In the genomic region with DNA sequence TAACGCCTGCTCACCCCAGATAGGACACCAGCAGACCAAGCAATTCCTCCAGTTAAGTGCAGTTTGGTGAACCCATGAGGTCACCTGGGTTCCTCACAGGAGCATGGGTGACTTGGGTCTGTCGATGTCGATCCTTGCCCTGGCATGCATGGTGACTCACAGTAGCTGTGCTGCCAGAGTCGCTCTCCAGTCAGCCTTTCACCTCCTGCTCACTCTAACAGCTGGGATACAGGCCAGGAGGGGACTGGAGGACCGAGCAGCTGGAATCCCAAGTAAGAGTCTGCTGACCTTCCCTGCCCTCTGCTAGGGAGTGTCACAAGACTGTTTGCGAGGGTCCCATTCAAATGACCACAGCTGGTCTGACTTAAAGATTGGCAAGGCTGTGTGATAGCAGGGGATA, we compare ENCODE assay signal across 31 mouse cellular contexts. TPM values are rescaled to one million over a fixed set of nuclear protein-coding genes. Genes with fewer than 3 reads are reported as not detected.
DNase-seq lines count a peak whose midpoint lies in the region; ATAC-seq and TF ChIP-seq lines count a peak whose summit lies in the region.
"Had no signal": no experiment of that assay in that cellular context is flagged by ENCODE, and none has a peak within 500 bp of the region (broad histone marks: within the 10 kb centered on the region; RNA-seq: fewer than 3 reads in every experiment).

No protein-coding gene starts in this region.

- ATAC-seq in heart, postnatal 0 days (ENCODE audit: insufficient read depth, low read depth): 0 out of 2 replicates have a peak, but pooled peaks have one; percentile 27
- ATAC-seq in heart, embryonic 12.5 days (ENCODE audit: insufficient number of reproducible peaks, low FRiP score): no peak
- no peak for ATAC-seq in liver, embryonic 11.5 days (replicated peaks; ENCODE audit: low FRiP score)
- no peak for ATAC-seq in midbrain, embryonic 16.5 days
- ATAC-seq: forebrain, embryonic 15.5 days; hindbrain, embryonic 16.5 days; intestine, embryonic 16.5 days had no signal

- H3K36me3 ChIP-seq in heart, postnatal 0 days (replicated peaks; ENCODE audit: control insufficient read depth, insufficient read depth, low read length): peaks cover 28% of the 10 kb centered on the region
- peaks cover 31% of the 10 kb centered on the region for H3K36me3 ChIP-seq in heart, embryonic 12.5 days
- peaks cover 24% of the 10 kb centered on the region for H3K36me3 ChIP-seq in liver, adult 2 months (ENCODE audit: control insufficient read depth, insufficient read depth, low read length)
- no peaks in the 10 kb centered on the region for H3K36me3 ChIP-seq in liver, embryonic 11.5 days (ENCODE audit: control insufficient read depth, insufficient read depth, low read length)
- peaks cover 7% of the 10 kb centered on the region for H3K36me3 ChIP-seq in midbrain, embryonic 16.5 days (ENCODE audit: control insufficient read depth, insufficient read depth, low read length)
- H3K36me3 ChIP-seq: G1E had no signal

- H3K27me3 ChIP-seq in heart, postnatal 0 days (ENCODE audit: control insufficient read depth, insufficient read depth, low read length): no peaks in the 10 kb centered on the region
- no peaks in the 10 kb centered on the region for H3K27me3 ChIP-seq in heart, embryonic 12.5 days (replicated peaks)
- H3K27me3 ChIP-seq in liver, adult 2 months (ENCODE audit: control insufficient read depth, insufficient read depth, low read length): no peaks in the 10 kb centered on the region
- no peaks in the 10 kb centered on the region for H3K27me3 ChIP-seq in liver, embryonic 11.5 days (replicated peaks; ENCODE audit: control insufficient read depth, insufficient read depth, low read length)
- H3K27me3 ChIP-seq in midbrain, embryonic 16.5 days (ENCODE audit: control insufficient read depth, insufficient read depth, low read depth, low read length): no peaks in the 10 kb centered on the region
- H3K27me3 ChIP-seq: embryonic facial prominence, embryonic 12.5 days; forebrain, embryonic 15.5 days; limb, embryonic 13.5 days; liver, embryonic 13.5 days; neural tube, embryonic 13.5 days had no signal

- H3K4me1 ChIP-seq in heart, postnatal 0 days (ENCODE audit: control insufficient read depth, insufficient read depth): no peaks in the 10 kb centered on the region
- H3K4me1 ChIP-seq in heart, embryonic 12.5 days (replicated peaks): no peaks in the 10 kb centered on the region
- H3K4me1 ChIP-seq in liver, adult 2 months (ENCODE audit: control insufficient read depth, insufficient read depth, low read length): no peaks in the 10 kb centered on the region
- no peaks in the 10 kb centered on the region for H3K4me1 ChIP-seq in liver, embryonic 11.5 days (replicated peaks; ENCODE audit: control insufficient read depth, insufficient read depth, low read length)
- H3K4me1 ChIP-seq in midbrain, embryonic 16.5 days (ENCODE audit: control insufficient read depth, insufficient read depth, low read length): no peaks in the 10 kb centered on the region
- H3K4me1 ChIP-seq: embryonic facial prominence, embryonic 12.5 days; forebrain, embryonic 15.5 days; limb, embryonic 13.5 days; liver, embryonic 13.5 days; neural tube, embryonic 13.5 days had no signal

- no peak overlapping the region for H3K27ac ChIP-seq in heart, postnatal 0 days (ENCODE audit: low read depth)
- H3K27ac ChIP-seq in heart, embryonic 12.5 days (ENCODE audit: poor library complexity, severe bottlenecking): no peak overlapping the region
- H3K27ac ChIP-seq in liver, adult 2 months (replicated peaks; ENCODE audit: insufficient read depth, low read depth, low read length): no peak overlapping the region
- H3K27ac ChIP-seq in liver, embryonic 11.5 days (ENCODE audit: low read depth, low read length): no peak overlapping the region
- no peak overlapping the region for H3K27ac ChIP-seq in midbrain, embryonic 16.5 days (ENCODE audit: low read length)
- H3K27ac ChIP-seq: embryonic facial prominence, embryonic 12.5 days; forebrain, embryonic 10.5 days; forebrain, embryonic 15.5 days; left cerebral cortex, adult 2 months; limb, embryonic 13.5 days; liver, embryonic 13.5 days; neural tube, embryonic 13.5 days had no signal

- no peak overlapping the region for H3K9ac ChIP-seq in heart, postnatal 0 days (replicated peaks; ENCODE audit: low read depth, low read length)
- H3K9ac ChIP-seq in heart, embryonic 12.5 days: no peak overlapping the region
- H3K9ac ChIP-seq in liver, adult 2 months (ENCODE audit: low read depth, low read length): no peak overlapping the region
- H3K9ac ChIP-seq in liver, embryonic 11.5 days (ENCODE audit: low read depth, low read length): no peak overlapping the region
- no peak overlapping the region for H3K9ac ChIP-seq in midbrain, embryonic 16.5 days (ENCODE audit: low read depth, low read length)
- H3K9ac ChIP-seq: embryonic facial prominence, embryonic 12.5 days; forebrain, embryonic 15.5 days; limb, embryonic 13.5 days; liver, embryonic 13.5 days; neural tube, embryonic 13.5 days had no signal

- H3K79me2 ChIP-seq in liver, adult 2 months (ENCODE audit: control insufficient read depth, insufficient read depth, low read length): no peaks in the 10 kb centered on the region

- no peak for DNase-seq in heart, postnatal 0 days (ENCODE audit: low spot score)
- peak; percentile 28 for DNase-seq in liver, adult 2 months (ENCODE audit: extremely low read depth, low read depth, low spot score)
- no peak for DNase-seq in liver, embryonic 11.5 days (ENCODE audit: low spot score)
- peak; percentile 68 for DNase-seq in 3T3-L1 (ENCODE audit: low read depth, low spot score)
- DNase-seq in NIH3T3 (ENCODE audit: low read depth): peak; percentile 23
- no peak for DNase-seq in neural tube, embryonic 10.5 days (ENCODE audit: extremely low spot score, low spot score)
- DNase-seq: adrenal gland, postnatal 25 days; cerebellum, adult 11-12 months; cerebellum, adult 9-11 months; embryo, embryonic 11 days; heart, postnatal 14 days; kidney, adult 8-10 months; kidney, postnatal 14 days; layer of hippocampus, adult 9-11 months; liver, embryonic 13.5 days; lung, adult 18-20 months; lung, postnatal 36 days; thymus, postnatal 4 days had no signal

- no peak overlapping the region for H3K4me3 ChIP-seq in heart, postnatal 0 days (ENCODE audit: low read depth, low read length)
- H3K4me3 ChIP-seq in heart, embryonic 12.5 days: no peak overlapping the region
- H3K4me3 ChIP-seq in liver, adult 2 months (ENCODE audit: insufficient read depth, low read depth, low read length): no peak overlapping the region
- H3K4me3 ChIP-seq in liver, embryonic 11.5 days (ENCODE audit: low read depth, low read length): no peak overlapping the region
- H3K4me3 ChIP-seq in midbrain, embryonic 16.5 days (ENCODE audit: low read depth, low read length): no peak overlapping the region
- H3K4me3 ChIP-seq: embryonic facial prominence, embryonic 12.5 days; forebrain, embryonic 10.5 days; forebrain, embryonic 15.5 days; left cerebral cortex, adult 2 months; limb, embryonic 13.5 days; liver, embryonic 13.5 days; myocyte; neural tube, embryonic 13.5 days had no signal

- TF ChIP-seq EP300 in heart, postnatal 0 days (IDR thresholded peaks at IDR 0.05; ENCODE audit: low read depth): no peak

- no peak for TF ChIP-seq CTCF in heart, postnatal 0 days (IDR thresholded peaks at IDR 0.05; ENCODE audit: low read depth)
- no peak for TF ChIP-seq CTCF in liver, adult 2 months (IDR thresholded peaks at IDR 0.05; ENCODE audit: low read depth, low read length)

- H3K9me3 ChIP-seq in heart, postnatal 0 days (replicated peaks; ENCODE audit: control insufficient read depth, low read length): no peaks in the 10 kb centered on the region
- no peaks in the 10 kb centered on the region for H3K9me3 ChIP-seq in heart, embryonic 12.5 days (replicated peaks)
- H3K9me3 ChIP-seq in liver, embryonic 11.5 days (ENCODE audit: control insufficient read depth, low read length): no peaks in the 10 kb centered on the region
- H3K9me3 ChIP-seq in midbrain, embryonic 16.5 days (replicated peaks; ENCODE audit: control insufficient read depth, low read length, poor library complexity, severe bottlenecking): no peaks in the 10 kb centered on the region
- H3K9me3 ChIP-seq: embryonic facial prominence, embryonic 12.5 days; forebrain, embryonic 10.5 days; forebrain, embryonic 15.5 days; limb, embryonic 13.5 days; liver, embryonic 13.5 days; neural tube, embryonic 13.5 days had no signal

- 45% methylated on average over 6 of the region's 6 CpGs for WGBS in heart, postnatal 0 days
- 67% methylated on average over 6 of the region's 6 CpGs for WGBS in heart, embryonic 12.5 days
- 64% methylated on average over 6 of the region's 6 CpGs for WGBS in liver, adult 2 months
- 76% methylated on average over 6 of the region's 6 CpGs for WGBS in liver, embryonic 11.5 days
- 81% methylated on average over 6 of the region's 6 CpGs for WGBS in midbrain, embryonic 16.5 days

- TF ChIP-seq POLR2A in liver, adult 2 months (IDR thresholded peaks at IDR 0.05; ENCODE audit: extremely low read depth, insufficient read depth, low read length): no peak

- H3K4me2 ChIP-seq in heart, postnatal 0 days (ENCODE audit: low read depth, low read length): no peak overlapping the region
- no peak overlapping the region for H3K4me2 ChIP-seq in heart, embryonic 12.5 days
- H3K4me2 ChIP-seq in liver, embryonic 11.5 days: no peak overlapping the region
- H3K4me2 ChIP-seq in midbrain, embryonic 16.5 days (ENCODE audit: low read length): no peak overlapping the region
- H3K4me2 ChIP-seq: embryonic facial prominence, embryonic 12.5 days; forebrain, embryonic 15.5 days; limb, embryonic 13.5 days; liver, embryonic 13.5 days; midbrain, embryonic 11.5 days; neural tube, embryonic 13.5 days had no signal

RNA-seq across cellular contexts. Expression of gene Atg4c, which starts 33.5 kb away (rescaled TPM):
- 2.4 and 15.2 TPM in 2 replicates for total RNA-seq in heart, postnatal 0 days (2014; rRNA removed; ENCODE audit: low replicate concordance)
- 6.2 and 6.7 TPM in 2 replicates for polyA plus RNA-seq in heart, postnatal 0 days (2015; fragmentation: Nextera tagmentation; extraction: Ambion mirVana)
- polyA plus RNA-seq in heart, embryonic 12.5 days (2016; fragmentation: Nextera tagmentation; extraction: Ambion mirVana): 12.8 and 13.1 TPM in 2 replicates
- 8.5 and 9.4 TPM in 2 replicates for total RNA-seq in liver, adult 2 months (2014; rRNA removed)
- 3.7 and 4.3 TPM in 2 replicates for polyA plus RNA-seq in liver, adult 2 months (2012; rRNA removed)
- 8.7 and 11.7 TPM in 2 replicates for polyA plus RNA-seq in liver, embryonic 11.5 days (2014; fragmentation: Nextera tagmentation; extraction: Ambion mirVana)
- polyA plus RNA-seq in midbrain, embryonic 16.5 days (2015; fragmentation: Nextera tagmentation; extraction: Ambion mirVana): 20.6 and 21.3 TPM in 2 replicates
- total RNA-seq: G1E had no signal
- polyA plus RNA-seq: G1E had no signal

Comparison
In these comparisons a context has a peak if more than half of its experiments do, and no peak if none do; other contexts are left out.
1. DNase-seq: peak in liver, adult 2 months (single experiment), 3T3-L1 (single experiment) and NIH3T3 (single experiment); none in heart, postnatal 0 days (single experiment), liver, embryonic 11.5 days (single experiment) and neural tube, embryonic 10.5 days (single experiment).